Mouse (Mus musculus): Measurements from ENCODE around the gene Sdr9c7.

DNA sequence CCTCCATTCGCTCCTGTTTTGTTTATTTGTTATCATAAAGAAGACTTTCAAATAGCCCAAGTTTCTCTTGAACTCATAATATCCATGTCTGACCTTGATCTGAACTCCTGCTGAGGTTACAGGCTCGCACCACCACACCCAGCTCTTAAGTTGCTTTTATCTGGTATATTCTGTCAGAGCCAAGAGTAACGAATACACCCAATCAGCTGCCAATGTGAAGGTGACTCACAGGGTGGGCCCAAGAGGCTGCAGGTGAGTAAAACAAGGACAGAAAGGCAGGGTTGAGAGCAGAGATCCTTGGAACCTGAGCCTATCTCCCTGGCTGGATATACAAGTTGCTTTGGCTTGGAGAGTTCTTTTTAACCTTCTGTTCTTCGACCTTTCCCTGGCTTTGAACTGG lies 56.7 kb downstream of the Sdr9c7 start:
- TF ChIP-seq POLR2A (IDR thresholded peaks at IDR 0.05; ENCODE audit: control insufficient read depth, extremely low read depth, insufficient read depth, low read length, poor library complexity) (no peak), CTCF (IDR thresholded peaks at IDR 0.05; ENCODE audit: borderline replicate concordance, control insufficient read depth, extremely low read depth, insufficient read depth, low read length, poor library complexity) (no peak)

Measured in thymus, adult 2 months (tissue).